Mouse (Mus musculus) A20 (cell line): ENCODE measurements around the gene Limk2.
A peak's percentile ranks its signal among the peaks of the same experiment; 100 is the strongest.

Source experiments
- DNase-seq: peaks from one replicate; pipeline ENCODE4 v3.0.0-alpha.2; 2011; ENCODE audit warnings: low read depth, low spot score

The Limk2 gene

GRCm38 (mm10) chr11:3371599-3372295, 37.2 kb downstream of the Limk2 start:
- no peak for DNase-seq

GRCm38 (mm10) chr11:3370928-3371598, 37.9 kb downstream of the Limk2 start:
- DNase-seq, result no peak

- no peak for DNase-seq
These were observed 38.8 kb downstream of the Limk2 start for GRCm38 (mm10) chr11:3370162-3370561.

GRCm38 (mm10) chr11:3369449-3369848, 39.5 kb downstream of the Limk2 start:
- DNase-seq, result no peak

- DNase-seq, result no peak
These were observed 40.0 kb downstream of the Limk2 start for GRCm38 (mm10) chr11:3368983-3369382.

- no peak for DNase-seq
These were observed 42.6 kb downstream of the Limk2 start for GRCm38 (mm10) chr11:3366411-3366810.

GRCm38 (mm10) chr11:3362854-3363253, 46.1 kb downstream of the Limk2 start:
- no peak for DNase-seq

GRCm38 (mm10) chr11:3352990-3353585, 55.9 kb downstream of the Limk2 start:
- DNase-seq, result no peak

- DNase-seq, result no peak
These were observed 56.9 kb downstream of the Limk2 start for GRCm38 (mm10) chr11:3352131-3352530.

GRCm38 (mm10) chr11:3349343-3349695, 59.7 kb downstream of the Limk2 start:
- DNase-seq, result no peak

GRCm38 (mm10) chr11:3348576-3349342, 60.2 kb downstream of the Limk2 start:
- DNase-seq, result no peak

GRCm38 (mm10) chr11:3347835-3348195, 61.2 kb downstream of the Limk2 start:
- DNase-seq, result no peak

GRCm38 (mm10) chr11:3347091-3347834, 61.7 kb downstream of the Limk2 start:
- DNase-seq, result peak; percentile 71

GRCm38 (mm10) chr11:3346351-3346750, 62.6 kb downstream of the Limk2 start:
- no peak for DNase-seq

- DNase-seq, result no peak
These were observed 64.1 kb downstream of the Limk2 start for GRCm38 (mm10) chr11:3344916-3345315.

GRCm38 (mm10) chr11:3341476-3341875, 67.5 kb downstream of the Limk2 start:
- no peak for DNase-seq

- no peak for DNase-seq
These were observed 71.0 kb downstream of the Limk2 start for GRCm38 (mm10) chr11:3337961-3338360.

- DNase-seq, result no peak
These were observed 71.6 kb downstream of the Limk2 start for GRCm38 (mm10) chr11:3337173-3337955.

- DNase-seq, result no peak
These were observed 72.4 kb downstream of the Limk2 start for GRCm38 (mm10) chr11:3336602-3337001.

- DNase-seq, result no peak
These were observed 73.3 kb downstream of the Limk2 start for GRCm38 (mm10) chr11:3335651-3336216.
